Mouse (Mus musculus): ENCODE measurements at regions not wholly inside any gene's neighbourhood (a gene's known extent, or its start where the extent isn't known, plus 50 kb on each side); places are given as distances from the start of the nearest gene placed in this dataset.
"Not testable (repeated sequence)": the region's sequence is repeated elsewhere in the genome, so short reads cannot be mapped to it uniquely, and the experiment has no call there.

GRCm38 (mm10) chr13:12680954-12681571, 115.4 kb downstream of the Ero1lb start:
- H3K27me3 ChIP-seq (replicated peaks; ENCODE audit: control insufficient read depth, insufficient read depth, low read length); H3K27ac ChIP-seq (ENCODE audit: low read length); H3K4me3 ChIP-seq (replicated peaks; ENCODE audit: low read length); H3K36me3 ChIP-seq (ENCODE audit: control insufficient read depth, insufficient read depth); H3K9me3 ChIP-seq (ENCODE audit: control insufficient read depth, low read length); H3K4me1 ChIP-seq (replicated peaks; ENCODE audit: control insufficient read depth, insufficient read depth, low read length); H3K9ac ChIP-seq (replicated peaks; ENCODE audit: low read depth, low read length); H3K4me2 ChIP-seq (ENCODE audit: low read length): not testable (repeated sequence)
- 82% methylated on average over 3 of the region's 6 CpGs for WGBS
- ATAC-seq, result peak; percentile 40

- not testable (repeated sequence) for H3K27me3 ChIP-seq (replicated peaks; ENCODE audit: control insufficient read depth, insufficient read depth, low read length); H3K36me3 ChIP-seq (ENCODE audit: control insufficient read depth, insufficient read depth); H3K4me1 ChIP-seq (replicated peaks; ENCODE audit: control insufficient read depth, insufficient read depth, low read length); H3K4me3 ChIP-seq (replicated peaks; ENCODE audit: low read length); H3K9me3 ChIP-seq (ENCODE audit: control insufficient read depth, low read length); H3K27ac ChIP-seq (ENCODE audit: low read length); H3K9ac ChIP-seq (replicated peaks; ENCODE audit: low read depth, low read length)
- WGBS, result 10% methylated on average over 18 of the region's 19 CpGs
- ATAC-seq, result peak; percentile 79
- peak overlapping the region; percentile 19; the same call in 1 of the 2 replicates for H3K4me2 ChIP-seq (ENCODE audit: low read length)
Measured at GRCm38 (mm10) chr13:12680283-12680953, 114.7 kb downstream of the Ero1lb start.

GRCm38 (mm10) chr13:12677372-12677771, 111.7 kb downstream of the Ero1lb start:
- Histone ChIP-seq H3K4me3 (replicated peaks; ENCODE audit: low read length) (no peak overlapping the region), H3K27me3 (replicated peaks; ENCODE audit: control insufficient read depth, insufficient read depth, low read length) (no peaks in the 10 kb centered on the region), H3K4me1 (replicated peaks; ENCODE audit: control insufficient read depth, insufficient read depth, low read length) (no peaks in the 10 kb centered on the region), H3K27ac (ENCODE audit: low read length) (no peak overlapping the region), H3K9ac (replicated peaks; ENCODE audit: low read depth, low read length) (no peak overlapping the region), H3K9me3 (ENCODE audit: control insufficient read depth, low read length) (no peaks in the 10 kb centered on the region), H3K4me2 (ENCODE audit: low read length) (no peak overlapping the region), H3K36me3 (ENCODE audit: control insufficient read depth, insufficient read depth) (no peaks in the 10 kb centered on the region)
- WGBS, result 91% methylated on average over 2 of the region's 2 CpGs
- ATAC-seq, result no peak

GRCm38 (mm10) chr13:12671011-12671410, 105.3 kb downstream of the Ero1lb start:
- not testable (repeated sequence) for ATAC-seq; H3K4me2 ChIP-seq (ENCODE audit: low read length); H3K9me3 ChIP-seq (ENCODE audit: control insufficient read depth, low read length); H3K4me3 ChIP-seq (replicated peaks; ENCODE audit: low read length); H3K36me3 ChIP-seq (ENCODE audit: control insufficient read depth, insufficient read depth); H3K27me3 ChIP-seq (replicated peaks; ENCODE audit: control insufficient read depth, insufficient read depth, low read length); H3K9ac ChIP-seq (replicated peaks; ENCODE audit: low read depth, low read length); H3K27ac ChIP-seq (ENCODE audit: low read length); H3K4me1 ChIP-seq (replicated peaks; ENCODE audit: control insufficient read depth, insufficient read depth, low read length)
- 94% methylated on average over 2 of the region's 2 CpGs for WGBS

GRCm38 (mm10) chr13:12668742-12669141, 103.1 kb downstream of the Ero1lb start:
- not testable (repeated sequence) for H3K4me2 ChIP-seq (ENCODE audit: low read length); H3K4me3 ChIP-seq (replicated peaks; ENCODE audit: low read length); H3K36me3 ChIP-seq (ENCODE audit: control insufficient read depth, insufficient read depth); ATAC-seq; H3K9me3 ChIP-seq (ENCODE audit: control insufficient read depth, low read length); H3K27me3 ChIP-seq (replicated peaks; ENCODE audit: control insufficient read depth, insufficient read depth, low read length); H3K27ac ChIP-seq (ENCODE audit: low read length); H3K9ac ChIP-seq (replicated peaks; ENCODE audit: low read depth, low read length); H3K4me1 ChIP-seq (replicated peaks; ENCODE audit: control insufficient read depth, insufficient read depth, low read length)
- WGBS, result no CpG with 5 or more reads among the region's 7 CpGs

- not testable (repeated sequence) for H3K4me3 ChIP-seq (replicated peaks; ENCODE audit: low read length); H3K4me1 ChIP-seq (replicated peaks; ENCODE audit: control insufficient read depth, insufficient read depth, low read length); H3K27ac ChIP-seq (ENCODE audit: low read length); H3K27me3 ChIP-seq (replicated peaks; ENCODE audit: control insufficient read depth, insufficient read depth, low read length); H3K9me3 ChIP-seq (ENCODE audit: control insufficient read depth, low read length); H3K9ac ChIP-seq (replicated peaks; ENCODE audit: low read depth, low read length); ATAC-seq; H3K36me3 ChIP-seq (ENCODE audit: control insufficient read depth, insufficient read depth); H3K4me2 ChIP-seq (ENCODE audit: low read length)
- 89% methylated on average over 9 of the region's 9 CpGs for WGBS
Measured at GRCm38 (mm10) chr13:12667727-12668665, 102.3 kb downstream of the Ero1lb start.

- not testable (repeated sequence) for H3K9me3 ChIP-seq (ENCODE audit: control insufficient read depth, low read length); H3K4me1 ChIP-seq (replicated peaks; ENCODE audit: control insufficient read depth, insufficient read depth, low read length); H3K27ac ChIP-seq (ENCODE audit: low read length); H3K9ac ChIP-seq (replicated peaks; ENCODE audit: low read depth, low read length); H3K27me3 ChIP-seq (replicated peaks; ENCODE audit: control insufficient read depth, insufficient read depth, low read length); H3K36me3 ChIP-seq (ENCODE audit: control insufficient read depth, insufficient read depth); H3K4me2 ChIP-seq (ENCODE audit: low read length); ATAC-seq; H3K4me3 ChIP-seq (replicated peaks; ENCODE audit: low read length)
- WGBS, result 79% methylated on average over 3 of the region's 3 CpGs
Measured at GRCm38 (mm10) chr13:12666050-12666449, 100.4 kb downstream of the Ero1lb start.

Data from forebrain, embryonic 16.5 days (tissue).